Mouse (Mus musculus): Measurements from ENCODE around the gene Gmfg. TPM values are rescaled to one million over a fixed set of nuclear protein-coding genes. Genes with fewer than 3 reads are reported as not detected.

Gmfg gene
- polyA plus RNA-seq, 1 experiment from 2014 or later, result 8.4 TPM

DNA sequence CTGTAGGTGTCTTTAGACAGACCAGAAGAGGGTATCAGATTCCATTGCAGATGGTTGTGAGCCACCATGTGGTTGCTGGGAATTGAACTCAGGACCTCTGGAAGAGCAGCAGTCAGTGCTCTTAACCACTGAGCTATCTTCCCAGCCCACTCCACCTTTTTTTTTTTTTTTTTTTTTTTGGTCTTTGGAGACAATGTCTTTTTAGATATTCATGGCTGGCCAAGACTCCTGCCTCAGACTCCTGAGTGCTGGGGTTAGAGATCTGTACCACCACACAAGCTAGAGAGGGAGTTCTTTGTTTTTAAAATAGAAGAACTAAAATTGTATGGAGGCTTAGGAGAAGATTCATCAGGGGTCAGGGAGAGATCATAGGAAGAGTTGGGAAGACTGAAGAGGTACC is 717 bp downstream of the Gmfg start:
- no peak overlapping the region for H3K9ac ChIP-seq (ENCODE audit: low read length)
- H3K27me3 ChIP-seq (ENCODE audit: control insufficient read depth, insufficient read depth, low read length), result no peaks in the 10 kb centered on the region
- H3K36me3 ChIP-seq (ENCODE audit: control insufficient read depth, insufficient read depth, low read length), result peaks cover 5% of the 10 kb centered on the region; the same call in 1 of the 2 replicates
- H3K9me3 ChIP-seq (ENCODE audit: control insufficient read depth, low read length), result no peaks in the 10 kb centered on the region
- H3K4me3 ChIP-seq (ENCODE audit: control insufficient read depth in 1 of 2, insufficient read depth in 1 of 2, low read depth in 1 of 2, low read length in 2 of 2), result no peak overlapping the region
- no peak overlapping the region for H3K27ac ChIP-seq (replicated peaks in 1 of 2; ENCODE audit: control insufficient read depth in 1 of 2, insufficient read depth in 1 of 2, low read depth in 2 of 2, low read length in 2 of 2)
- ATAC-seq (ENCODE audit: insufficient number of reproducible peaks, insufficient read depth, low FRiP score, low read depth), result no peak
- peaks cover 2 to 26% of the 10 kb centered on the region in 2 experiments; a peak in 2 of 4 replicates for H3K4me1 ChIP-seq (ENCODE audit: control insufficient read depth in 2 of 2, insufficient read depth in 2 of 2, low read length in 2 of 2)
- no peak overlapping the region for H3K4me2 ChIP-seq (ENCODE audit: low read length)

- no peak overlapping the region for H3K4me3 ChIP-seq (ENCODE audit: control insufficient read depth in 1 of 2, insufficient read depth in 1 of 2, low read depth in 1 of 2, low read length in 2 of 2)
- no peaks in the 10 kb centered on the region for H3K36me3 ChIP-seq (ENCODE audit: control insufficient read depth, insufficient read depth, low read length)
- no peaks in the 10 kb centered on the region for H3K9me3 ChIP-seq (ENCODE audit: control insufficient read depth, low read length)
- H3K27ac ChIP-seq (replicated peaks in 1 of 2; ENCODE audit: control insufficient read depth in 1 of 2, insufficient read depth in 1 of 2, low read depth in 2 of 2, low read length in 2 of 2), result no peak overlapping the region
- H3K9ac ChIP-seq (ENCODE audit: low read length), result no peak overlapping the region
- no peak for ATAC-seq (ENCODE audit: insufficient number of reproducible peaks, insufficient read depth, low FRiP score, low read depth)
- H3K27me3 ChIP-seq (ENCODE audit: control insufficient read depth, insufficient read depth, low read length), result no peaks in the 10 kb centered on the region
- H3K4me1 ChIP-seq (ENCODE audit: control insufficient read depth in 2 of 2, insufficient read depth in 2 of 2, low read length in 2 of 2), result peaks cover 2 to 18% of the 10 kb centered on the region in 2 experiments; a peak in 2 of 4 replicates
- 78% methylated on average over 2 of the region's 2 CpGs for WGBS
- no peak overlapping the region for H3K4me2 ChIP-seq (ENCODE audit: low read length)
These were observed 1.5 kb downstream of the Gmfg start for GRCm38 (mm10) chr7:28438771-28439170.

DNA sequence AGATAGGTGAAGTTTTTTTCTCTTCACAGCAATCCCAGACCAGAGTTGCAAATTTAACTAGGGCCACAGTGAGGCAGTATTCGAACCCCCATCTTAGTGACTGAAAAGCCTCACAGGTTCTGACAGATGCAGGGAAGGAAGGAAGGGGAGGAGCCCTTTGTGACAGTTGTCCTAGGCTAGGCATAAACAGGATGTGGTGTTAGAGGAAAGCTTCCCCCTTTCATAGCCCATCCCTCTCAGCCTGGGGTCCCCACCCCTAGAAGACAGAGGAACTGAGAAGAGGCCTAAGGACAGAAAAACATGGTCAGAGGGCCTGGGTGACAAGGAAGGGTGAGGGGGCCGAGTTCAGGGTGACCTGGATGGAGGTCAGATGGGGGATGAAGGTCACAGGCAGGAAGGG is 3.5 kb downstream of the Gmfg start:
- Histone ChIP-seq H3K9me3 (ENCODE audit: control insufficient read depth, low read length) (no peaks in the 10 kb centered on the region), H3K9ac (ENCODE audit: low read length) (no peak overlapping the region), H3K36me3 (ENCODE audit: control insufficient read depth, insufficient read depth, low read length) (no peaks in the 10 kb centered on the region), H3K27me3 (ENCODE audit: control insufficient read depth, insufficient read depth, low read length) (peaks cover 3% of the 10 kb centered on the region; the same call in 1 of the 2 replicates), H3K27ac (replicated peaks in 1 of 2; ENCODE audit: control insufficient read depth in 1 of 2, insufficient read depth in 1 of 2, low read depth in 2 of 2, low read length in 2 of 2) (peak overlapping the region in 1 of 2 experiments; percentile 44; a peak in 1 of 4 replicates), H3K4me3 (ENCODE audit: control insufficient read depth in 1 of 2, insufficient read depth in 1 of 2, low read depth in 1 of 2, low read length in 2 of 2) (no peak overlapping the region), H3K4me2 (ENCODE audit: low read length) (no peak overlapping the region), H3K4me1 (ENCODE audit: control insufficient read depth in 2 of 2, insufficient read depth in 2 of 2, low read length in 2 of 2) (0 out of 4 replicates have a peak, but pooled peaks cover 0 to 2% of the 10 kb centered on the region in 2 experiments)
- ATAC-seq (ENCODE audit: insufficient number of reproducible peaks, insufficient read depth, low FRiP score, low read depth), result no peak
- 45% methylated on average over 2 of the region's 2 CpGs for WGBS

DNA sequence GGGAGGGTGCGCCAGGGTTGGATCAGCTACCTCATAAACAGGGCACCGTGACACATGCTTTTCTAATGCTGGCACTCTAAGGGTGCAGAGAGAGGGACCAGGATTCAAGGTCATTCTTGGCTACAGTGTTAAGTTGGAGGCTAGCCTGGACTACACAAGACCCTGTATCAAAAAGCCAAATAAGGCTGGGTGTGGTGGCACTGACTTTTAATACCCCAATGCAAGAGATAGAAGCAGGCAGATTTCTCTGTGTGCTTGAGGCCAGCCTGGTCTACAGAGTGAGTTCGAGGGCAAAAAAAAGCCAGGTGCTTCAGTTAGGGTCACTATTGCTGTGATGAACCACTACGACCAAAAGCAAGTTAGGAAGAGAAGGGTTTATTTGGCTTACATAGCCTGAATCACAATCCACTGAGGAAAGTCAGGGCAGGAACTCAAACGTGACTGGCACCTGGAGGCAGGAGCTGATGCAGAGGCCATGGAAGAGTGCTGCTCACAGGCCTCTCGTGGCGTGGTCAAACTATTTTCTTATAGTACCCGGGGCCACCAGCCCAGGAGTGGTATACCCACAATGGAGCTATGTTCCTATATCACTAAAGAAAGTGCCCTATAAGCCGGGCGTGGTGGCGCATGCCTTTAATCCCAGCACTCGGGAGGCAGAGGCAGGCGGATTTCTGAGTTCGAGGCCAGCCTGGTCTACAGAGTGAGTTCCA is 4.7 kb downstream of the Gmfg start:
- ATAC-seq (ENCODE audit: insufficient number of reproducible peaks, insufficient read depth, low FRiP score, low read depth), result no peak
- Histone ChIP-seq H3K27me3 (ENCODE audit: control insufficient read depth, insufficient read depth, low read length) (peaks cover 3% of the 10 kb centered on the region; the same call in 1 of the 2 replicates), H3K4me3 (ENCODE audit: control insufficient read depth in 1 of 2, insufficient read depth in 1 of 2, low read depth in 1 of 2, low read length in 2 of 2) (no peak overlapping the region), H3K36me3 (ENCODE audit: control insufficient read depth, insufficient read depth, low read length) (no peaks in the 10 kb centered on the region), H3K9me3 (ENCODE audit: control insufficient read depth, low read length) (no peaks in the 10 kb centered on the region), H3K27ac (replicated peaks in 1 of 2; ENCODE audit: control insufficient read depth in 1 of 2, insufficient read depth in 1 of 2, low read depth in 2 of 2, low read length in 2 of 2) (peak overlapping the region; percentile 30 to 39; a peak in 2 of 4 replicates), H3K4me1 (ENCODE audit: control insufficient read depth in 2 of 2, insufficient read depth in 2 of 2, low read length in 2 of 2) (0 out of 4 replicates have a peak, but pooled peaks cover 0 to 2% of the 10 kb centered on the region in 2 experiments), H3K9ac (ENCODE audit: low read length) (no peak overlapping the region), H3K4me2 (ENCODE audit: low read length) (no peak overlapping the region)
- 81% methylated on average over 13 of the region's 14 CpGs for WGBS

DNA sequence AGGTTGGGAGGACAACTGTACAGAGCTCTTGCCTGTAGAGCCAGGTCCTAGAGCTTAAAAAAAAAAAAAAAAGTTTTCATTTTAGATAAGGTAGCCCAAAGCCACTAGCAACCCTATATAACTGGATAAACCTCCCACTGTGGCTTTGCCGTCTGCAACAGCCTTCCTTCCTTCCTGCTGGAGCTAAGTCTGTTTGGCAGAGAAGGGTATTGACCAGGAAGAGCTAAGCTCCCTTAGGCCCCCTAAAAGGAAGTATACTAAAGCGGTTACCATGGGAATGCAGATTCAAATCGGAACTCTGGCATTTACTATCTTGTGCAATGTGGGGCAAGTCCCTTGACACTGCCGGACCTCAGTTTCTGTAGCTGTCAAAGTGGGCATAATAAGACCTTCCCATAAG is 5.4 kb downstream of the Gmfg start:
- no peaks in the 10 kb centered on the region for H3K9me3 ChIP-seq (ENCODE audit: control insufficient read depth, low read length)
- H3K4me3 ChIP-seq (ENCODE audit: control insufficient read depth in 1 of 2, insufficient read depth in 1 of 2, low read depth in 1 of 2, low read length in 2 of 2), result no peak overlapping the region
- no peak overlapping the region for H3K4me2 ChIP-seq (ENCODE audit: low read length)
- no peak overlapping the region for H3K27ac ChIP-seq (replicated peaks in 1 of 2; ENCODE audit: control insufficient read depth in 1 of 2, insufficient read depth in 1 of 2, low read depth in 2 of 2, low read length in 2 of 2)
- peaks cover 3% of the 10 kb centered on the region; the same call in 1 of the 2 replicates for H3K27me3 ChIP-seq (ENCODE audit: control insufficient read depth, insufficient read depth, low read length)
- H3K9ac ChIP-seq (ENCODE audit: low read length), result no peak overlapping the region
- H3K36me3 ChIP-seq (ENCODE audit: control insufficient read depth, insufficient read depth, low read length), result no peaks in the 10 kb centered on the region
- peaks cover 0 to 6% of the 10 kb centered on the region in 2 experiments; a peak in 2 of 4 replicates for H3K4me1 ChIP-seq (ENCODE audit: control insufficient read depth in 2 of 2, insufficient read depth in 2 of 2, low read length in 2 of 2)
- 38% methylated on average over 4 of the region's 4 CpGs for WGBS
- ATAC-seq (ENCODE audit: insufficient number of reproducible peaks, insufficient read depth, low FRiP score, low read depth), result peak; percentile 26; the same call in 1 of the 2 replicates

DNA sequence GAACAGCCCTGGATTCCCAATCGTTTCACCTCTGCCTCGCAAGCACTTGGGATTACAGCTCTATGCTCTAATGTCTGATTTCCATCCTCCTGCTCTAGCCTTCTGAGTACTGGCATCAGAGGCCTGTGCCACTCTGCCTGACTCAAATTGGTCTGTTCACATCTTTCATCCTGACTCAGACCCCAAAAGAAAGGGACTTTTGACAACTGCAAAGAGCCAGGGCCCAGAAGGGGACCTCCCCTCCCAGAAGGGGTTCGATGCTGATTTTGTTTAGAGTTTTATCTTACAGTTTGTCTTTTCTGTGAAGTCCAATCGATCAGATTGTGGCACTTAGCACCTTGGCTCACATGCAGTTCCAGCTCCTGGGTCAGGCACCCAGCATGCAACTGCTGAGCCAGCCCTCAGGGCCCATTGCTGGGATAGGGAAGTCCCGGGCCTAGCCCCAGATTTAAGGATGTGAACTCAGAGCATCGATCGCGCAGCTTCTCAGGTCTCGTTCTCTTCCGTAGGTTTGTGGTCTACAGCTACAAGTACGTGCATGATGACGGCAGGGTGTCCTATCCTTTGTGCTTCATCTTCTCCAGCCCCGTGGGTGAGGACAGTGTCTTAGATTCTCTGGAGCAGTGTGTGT is 7.2 kb downstream of the Gmfg start:
- Histone ChIP-seq H3K9ac (ENCODE audit: low read length) (no peak overlapping the region), H3K4me1 (ENCODE audit: control insufficient read depth in 2 of 2, insufficient read depth in 2 of 2, low read length in 2 of 2) (peaks cover 0 to 6% of the 10 kb centered on the region in 2 experiments; a peak in 2 of 4 replicates), H3K4me3 (ENCODE audit: control insufficient read depth in 1 of 2, insufficient read depth in 1 of 2, low read depth in 1 of 2, low read length in 2 of 2) (no peak overlapping the region), H3K36me3 (ENCODE audit: control insufficient read depth, insufficient read depth, low read length) (no peaks in the 10 kb centered on the region), H3K9me3 (ENCODE audit: control insufficient read depth, low read length) (no peaks in the 10 kb centered on the region), H3K27ac (replicated peaks in 1 of 2; ENCODE audit: control insufficient read depth in 1 of 2, insufficient read depth in 1 of 2, low read depth in 2 of 2, low read length in 2 of 2) (no peak overlapping the region), H3K27me3 (ENCODE audit: control insufficient read depth, insufficient read depth, low read length) (peaks cover 3% of the 10 kb centered on the region; the same call in 1 of the 2 replicates), H3K4me2 (ENCODE audit: low read length) (no peak overlapping the region)
- no peak for ATAC-seq (ENCODE audit: insufficient number of reproducible peaks, insufficient read depth, low FRiP score, low read depth)
- WGBS, result 77% methylated on average over 13 of the region's 13 CpGs

- WGBS, result 9% methylated on average over 12 of the region's 12 CpGs
These were observed 9.2 kb downstream of the Gmfg start for GRCm38 (mm10) chr7:28446446-28446845.

More at GRCm38 (mm10) chr7:28446446-28446845, 9.2 kb downstream of the Gmfg start:
- Histone ChIP-seq H3K4me2 (ENCODE audit: low read length) (no peak overlapping the region), H3K27me3 (ENCODE audit: control insufficient read depth, insufficient read depth, low read length) (peaks cover 3% of the 10 kb centered on the region; the same call in 1 of the 2 replicates), H3K36me3 (ENCODE audit: control insufficient read depth, insufficient read depth, low read length) (no peaks in the 10 kb centered on the region), H3K27ac (replicated peaks in 1 of 2; ENCODE audit: control insufficient read depth in 1 of 2, insufficient read depth in 1 of 2, low read depth in 2 of 2, low read length in 2 of 2) (no peak overlapping the region), H3K4me3 (ENCODE audit: control insufficient read depth in 1 of 2, insufficient read depth in 1 of 2, low read depth in 1 of 2, low read length in 2 of 2) (no peak overlapping the region), H3K9me3 (ENCODE audit: control insufficient read depth, low read length) (no peaks in the 10 kb centered on the region), H3K4me1 (ENCODE audit: control insufficient read depth in 2 of 2, insufficient read depth in 2 of 2, low read length in 2 of 2) (peaks cover 0 to 6% of the 10 kb centered on the region in 2 experiments; a peak in 2 of 4 replicates), H3K9ac (ENCODE audit: low read length) (no peak overlapping the region)
- ATAC-seq (ENCODE audit: insufficient number of reproducible peaks, insufficient read depth, low FRiP score, low read depth), result no peak
